Mouse (Mus musculus) hematopoietic stem cell, adult 5-6 weeks (primary cell): Measurements from ENCODE around the gene Spsb4. TPM values are rescaled to one million over a fixed set of nuclear protein-coding genes. Genes with fewer than 3 reads are reported as not detected.

Experiments used
- ATAC-seq, 2 experiments: fragments of 125-278 bp in 1 of 2; replicated peaks in 1 of 2; 2 replicates each; pipeline ENCODE4 v1.8.0; 2016 to 2017; ENCODE audit warnings: inconsistent platforms in 2 of 2, mild to moderate bottlenecking in 2 of 2, moderate number of reproducible peaks in 2 of 2, low read depth in 1 of 2, moderate TSS enrichment in 1 of 2; ENCODE audit not compliant: low FRiP score in 2 of 2, poor library complexity in 2 of 2, severe bottlenecking in 2 of 2, insufficient read depth in 1 of 2, low TSS enrichment in 1 of 2
- total RNA-seq: library from RNA; stranded (forward); fragments of 172-1452, 232-1000 nt; gene quantifications from 2 replicates; pipeline ENCODE4 v1.2.3, GENCODE M21; 2017

Spsb4 gene
- total RNA-seq, 1 experiment from 2014 or later, result 3.7 TPM

DNA sequence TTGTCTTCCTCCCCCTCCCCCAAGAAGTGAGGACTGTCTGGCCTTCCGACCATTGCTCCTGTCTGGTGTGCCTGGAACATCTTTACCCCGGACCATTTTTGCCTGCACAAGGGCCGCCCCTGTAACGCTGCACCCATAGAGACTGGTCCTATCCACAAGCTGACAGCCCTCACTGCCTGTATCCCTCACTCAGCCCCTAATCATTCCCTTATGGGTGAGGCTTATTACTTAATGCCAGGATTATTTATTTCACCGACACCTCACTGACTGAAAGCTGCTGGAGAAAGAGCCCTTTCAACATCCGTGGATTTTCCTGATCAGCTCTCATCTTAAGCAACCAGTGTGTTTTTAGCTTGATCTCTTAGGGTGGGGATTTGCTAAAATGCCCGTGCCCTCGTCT is 55.9 kb downstream of the Spsb4 start:
- ATAC-seq, result no peak

DNA sequence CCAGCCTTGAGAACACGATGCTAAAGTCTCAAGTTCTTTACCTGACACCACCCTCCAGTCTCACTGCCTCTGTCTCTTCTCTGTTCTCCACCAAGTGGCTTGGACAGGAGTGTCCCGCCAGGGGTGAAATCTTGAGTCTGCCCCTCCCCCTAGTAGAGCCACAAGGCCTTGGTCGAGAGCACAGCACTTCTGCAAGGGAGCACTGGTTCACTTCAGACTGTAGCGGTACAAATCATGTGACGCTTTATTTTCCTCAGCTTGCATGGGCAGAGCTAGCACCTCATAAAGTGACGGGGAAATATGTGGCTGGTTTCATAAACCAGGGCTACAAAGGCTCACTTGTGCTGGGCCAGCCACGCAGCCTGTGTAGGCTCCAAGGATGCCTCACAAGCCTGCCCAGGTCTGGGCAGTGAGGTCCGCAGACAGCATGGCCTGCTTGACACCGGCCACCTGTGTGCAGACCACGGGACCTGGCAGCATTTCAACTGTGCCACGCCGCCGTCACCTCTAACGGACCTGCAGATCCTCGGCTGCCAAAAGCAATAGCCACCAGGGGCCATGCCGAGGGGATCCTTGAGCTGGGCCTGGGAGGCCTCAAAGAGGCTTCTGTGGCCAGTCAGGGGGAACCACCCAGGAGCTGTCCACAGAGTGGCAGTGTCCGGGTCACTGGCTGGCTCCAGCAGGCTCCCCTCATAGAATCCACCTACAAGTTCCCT is 56.5 kb downstream of the Spsb4 start:
- ATAC-seq, result no peak

DNA sequence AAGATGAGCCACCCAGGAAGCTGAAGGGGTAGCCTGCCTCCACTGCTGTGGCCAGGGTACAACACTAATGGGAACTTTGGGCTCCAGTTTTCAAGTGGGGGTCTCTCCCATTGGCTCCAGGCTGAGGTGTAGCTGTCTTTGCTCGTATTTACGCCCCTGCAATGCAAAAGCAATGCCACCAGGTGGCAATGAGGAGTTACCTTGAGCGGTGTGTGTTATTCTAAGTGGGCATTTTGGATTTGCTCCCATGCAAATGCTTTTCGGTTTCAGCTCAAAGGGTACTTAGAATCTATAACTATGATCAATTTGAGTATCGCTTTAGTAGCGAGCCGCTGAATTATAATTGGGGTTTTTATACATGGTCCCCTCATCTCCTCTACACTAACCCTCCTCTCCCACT is 57.6 kb downstream of the Spsb4 start:
- ATAC-seq, result peak; percentile 54 to 58; a peak in 2 of 4 replicates

DNA sequence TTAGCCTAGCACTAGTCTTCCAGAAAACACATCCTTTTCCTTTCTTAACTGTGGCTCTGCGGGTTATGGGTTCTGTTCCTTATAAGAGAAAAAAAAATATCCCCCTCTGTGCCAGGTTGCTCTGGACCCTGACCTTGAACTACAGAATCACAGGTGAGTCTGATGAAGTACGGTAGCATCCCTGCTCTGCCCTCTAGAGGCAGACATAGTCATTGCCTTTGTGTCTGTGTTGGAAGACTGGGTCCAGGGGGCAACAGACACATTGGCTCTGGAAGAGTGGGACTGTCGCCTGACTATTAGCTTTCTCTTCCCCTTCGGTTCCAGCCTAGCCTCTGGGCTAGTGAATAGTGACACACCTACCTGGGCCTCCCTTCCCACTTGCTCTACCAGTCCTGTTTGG is 58.4 kb downstream of the Spsb4 start:
- peak; percentile 44 to 51 for ATAC-seq

DNA sequence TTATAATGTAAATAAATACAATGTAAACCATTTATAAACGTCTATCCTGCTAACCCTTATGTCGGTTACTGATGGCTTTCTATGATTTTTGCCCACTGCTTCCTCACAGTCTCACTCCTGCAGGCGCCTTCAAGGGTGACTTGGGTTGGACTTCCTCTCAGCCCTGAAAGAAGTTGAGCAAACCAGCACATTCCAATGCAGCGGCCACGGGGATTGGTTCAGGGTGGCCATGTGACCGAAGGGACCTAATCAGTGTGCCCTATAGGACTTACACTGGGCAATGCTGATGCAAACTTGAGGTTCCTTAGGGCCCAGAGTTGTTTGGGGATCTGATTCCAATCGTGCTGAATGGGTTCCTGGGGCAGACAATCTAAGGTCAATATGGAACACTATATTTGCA is 59.2 kb downstream of the Spsb4 start:
- peak in 1 of 2 experiments; percentile 27; a peak in 1 of 4 replicates for ATAC-seq

DNA sequence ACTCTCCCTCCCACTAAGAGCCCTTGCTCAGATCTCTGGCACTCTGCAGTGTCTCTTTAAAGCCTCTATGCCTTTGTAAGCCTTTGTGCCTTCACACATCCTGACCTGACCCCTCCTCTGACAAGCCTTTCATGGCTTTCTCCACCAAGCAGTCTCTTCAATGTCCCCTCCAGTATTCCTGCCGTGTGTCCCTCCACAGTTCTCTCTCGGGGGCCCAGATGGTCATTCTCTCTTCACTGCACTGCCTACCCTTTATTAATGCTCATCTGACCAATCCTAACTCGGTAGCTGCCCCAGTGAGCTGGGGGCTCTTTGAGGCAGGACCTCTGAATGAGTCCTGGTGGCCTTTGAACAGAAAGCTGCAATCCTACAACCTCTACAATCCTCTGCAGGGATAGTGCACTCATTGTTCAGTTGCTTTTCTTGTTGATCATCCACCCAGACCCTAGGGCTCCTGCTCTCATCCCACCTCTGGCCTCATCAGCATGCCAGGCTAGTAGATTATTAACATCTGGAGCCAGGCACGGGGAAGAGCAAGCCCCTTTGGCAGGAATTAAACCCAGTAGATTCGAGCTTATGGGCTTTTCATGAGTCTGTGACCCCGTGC is 60.5 kb downstream of the Spsb4 start:
- no peak for ATAC-seq

DNA sequence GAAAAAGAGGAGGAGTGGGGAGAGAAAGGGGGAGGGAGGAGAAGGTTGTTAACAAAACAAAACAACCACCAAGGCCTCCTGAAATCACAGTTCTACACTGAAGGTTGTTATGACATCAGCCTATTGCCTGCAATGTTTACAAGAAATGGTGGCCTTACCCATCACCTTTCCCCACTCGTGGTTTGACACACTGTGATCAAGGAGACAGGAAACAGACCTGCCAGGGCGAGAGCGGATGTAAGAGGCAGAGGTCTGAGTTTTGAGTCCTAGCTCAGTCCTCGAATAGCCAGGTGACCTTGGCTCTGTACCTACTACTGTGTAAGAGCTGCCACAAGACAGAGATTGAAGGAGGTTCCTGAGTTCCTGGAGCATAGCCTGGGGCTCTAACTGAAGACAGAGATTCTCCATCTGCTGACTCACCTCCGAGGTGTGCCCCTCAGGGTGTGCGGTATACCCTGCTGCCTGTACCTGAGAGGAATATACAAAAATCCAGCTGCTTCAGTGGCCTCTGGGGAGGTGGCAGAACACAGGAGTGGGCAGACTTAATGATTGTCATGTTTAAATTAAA is 61.3 kb downstream of the Spsb4 start:
- ATAC-seq, result no peak

DNA sequence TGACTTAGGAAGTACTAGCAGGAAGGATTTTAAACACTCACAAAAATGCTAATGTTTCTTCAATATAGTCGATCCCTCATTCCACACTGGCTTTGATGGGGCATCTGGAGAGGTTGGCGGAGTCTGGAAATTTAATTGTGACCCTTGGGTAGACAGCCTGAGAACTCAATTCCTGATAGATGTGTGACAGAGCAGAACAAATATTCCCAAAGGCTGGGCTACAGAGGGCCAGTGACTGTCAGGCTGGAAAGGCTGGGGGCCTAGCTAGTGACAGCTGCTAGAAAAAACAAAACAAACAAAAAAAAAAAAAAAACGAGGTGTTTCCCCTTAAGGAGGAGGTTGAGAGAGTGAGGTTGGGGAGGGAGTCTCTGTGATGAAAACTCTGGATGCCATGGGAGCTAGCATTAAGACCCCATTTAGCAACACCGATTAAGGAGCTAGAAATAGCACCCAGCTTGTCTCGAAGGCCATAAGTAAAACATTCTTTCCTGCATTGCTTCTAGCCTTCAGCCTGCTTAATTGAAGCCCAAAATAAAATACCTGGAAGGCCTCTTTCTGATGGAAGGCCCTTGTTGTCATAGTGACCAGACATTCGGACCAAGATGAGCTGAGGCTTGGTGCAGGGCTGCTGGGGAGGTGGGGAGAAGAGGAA is 61.9 kb downstream of the Spsb4 start:
- ATAC-seq, result no peak

DNA sequence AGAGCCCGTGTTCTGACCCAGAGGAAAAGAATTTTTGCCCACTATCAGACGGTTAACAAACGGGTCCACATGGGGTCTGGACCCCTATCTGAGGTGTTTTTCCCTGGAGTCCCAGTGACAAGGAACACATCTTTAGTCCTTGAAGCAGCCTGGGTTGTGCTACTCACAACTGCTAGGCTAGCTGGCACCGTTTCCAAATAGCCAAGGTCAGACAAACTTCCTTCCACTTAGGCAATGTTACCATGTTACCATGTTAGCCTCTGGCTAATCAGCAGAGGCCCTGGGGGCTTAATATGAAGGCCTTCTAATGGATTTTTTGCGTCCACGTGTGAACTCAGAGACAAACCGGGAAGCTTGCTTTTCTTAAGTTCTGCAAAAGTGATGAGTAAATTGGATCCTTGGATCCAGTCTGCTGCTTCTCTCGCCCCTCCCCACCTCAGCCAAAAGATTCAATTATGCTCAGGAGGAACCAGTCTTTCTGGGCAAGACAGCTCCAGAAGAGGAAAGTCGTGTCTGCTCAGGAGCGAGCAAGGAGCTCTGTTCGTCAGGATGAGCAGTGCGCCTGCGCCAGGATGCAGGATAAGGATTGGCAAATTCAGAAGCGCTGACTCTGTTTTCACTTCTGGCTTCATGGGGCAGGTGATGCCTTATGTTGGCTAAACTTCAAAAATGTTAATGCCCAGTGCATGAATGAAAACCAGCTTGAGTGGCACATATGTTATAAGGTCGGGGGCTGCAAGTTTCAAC is 64.4 kb downstream of the Spsb4 start:
- no peak for ATAC-seq

DNA sequence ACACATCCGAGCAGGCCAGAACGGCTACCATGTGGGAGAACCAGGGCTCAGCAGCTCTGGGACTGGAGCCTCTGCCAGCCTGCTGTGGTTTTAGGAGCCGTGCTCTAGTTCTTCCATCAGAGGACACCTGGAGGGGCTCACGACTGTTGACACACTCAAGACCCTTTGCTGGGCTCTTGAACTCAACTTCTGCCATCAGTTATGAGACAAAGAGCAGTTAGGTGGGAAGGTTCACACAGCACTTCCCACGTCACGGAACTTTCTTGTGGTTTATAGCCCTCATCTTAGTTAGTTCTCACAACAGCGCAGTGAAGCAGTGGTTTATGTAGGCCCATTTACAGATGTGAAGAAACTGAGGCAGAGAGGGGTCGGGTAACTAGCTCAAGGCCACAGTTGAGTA is 65.2 kb downstream of the Spsb4 start:
- no peak for ATAC-seq

DNA sequence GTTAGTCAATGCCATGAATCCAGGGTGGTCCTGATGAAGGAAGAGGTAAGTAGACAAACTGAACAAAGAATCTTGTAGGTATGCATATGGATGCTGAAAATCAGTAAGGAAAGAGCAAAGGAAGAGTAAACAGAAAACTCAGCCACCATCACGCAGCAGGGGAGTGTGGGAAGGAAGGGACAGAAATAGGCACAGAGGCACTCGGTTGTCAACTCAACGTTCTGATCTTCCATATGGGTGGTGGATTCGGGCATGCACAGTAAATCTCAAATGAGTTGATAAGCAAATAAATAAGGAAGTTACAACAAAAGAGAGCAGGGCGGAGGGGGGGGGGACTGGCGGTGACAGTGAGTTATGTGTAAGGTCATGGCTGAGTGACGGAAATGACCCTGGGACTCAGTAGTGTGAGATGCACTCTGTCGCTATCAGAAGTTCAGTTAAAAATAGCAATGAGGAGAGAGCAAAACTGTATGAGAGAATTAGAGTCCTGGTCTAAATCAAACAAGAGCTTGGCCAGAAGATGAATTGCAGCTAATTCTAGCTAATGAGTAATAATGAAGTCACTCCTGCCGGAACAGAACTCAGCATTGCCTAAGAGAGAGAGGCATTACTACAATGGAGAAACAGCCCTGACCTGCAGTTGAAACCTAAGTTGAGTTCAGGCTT is 66.2 kb downstream of the Spsb4 start:
- ATAC-seq, result peak; percentile 50 to 75; a peak in 3 of 4 replicates

DNA sequence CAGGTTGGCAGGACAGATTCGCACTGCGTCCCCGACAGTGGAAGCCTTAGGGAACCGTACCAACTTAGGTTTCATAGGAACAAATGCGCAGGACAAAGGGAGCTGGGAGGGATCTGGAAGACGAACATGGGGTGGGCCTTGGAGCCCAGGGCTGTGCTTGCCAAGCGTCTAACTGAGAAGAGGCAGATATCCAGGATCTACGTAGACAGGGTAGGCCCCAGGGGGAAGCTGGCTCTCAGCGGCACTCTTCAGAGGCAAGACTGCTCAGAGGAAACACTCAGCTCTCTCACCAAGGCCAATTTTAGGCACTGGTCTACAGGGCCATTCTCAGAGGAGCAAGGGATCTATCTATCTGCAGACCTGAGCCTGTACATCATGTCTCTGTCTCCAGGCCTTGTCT is 69.1 kb downstream of the Spsb4 start:
- no peak for ATAC-seq

DNA sequence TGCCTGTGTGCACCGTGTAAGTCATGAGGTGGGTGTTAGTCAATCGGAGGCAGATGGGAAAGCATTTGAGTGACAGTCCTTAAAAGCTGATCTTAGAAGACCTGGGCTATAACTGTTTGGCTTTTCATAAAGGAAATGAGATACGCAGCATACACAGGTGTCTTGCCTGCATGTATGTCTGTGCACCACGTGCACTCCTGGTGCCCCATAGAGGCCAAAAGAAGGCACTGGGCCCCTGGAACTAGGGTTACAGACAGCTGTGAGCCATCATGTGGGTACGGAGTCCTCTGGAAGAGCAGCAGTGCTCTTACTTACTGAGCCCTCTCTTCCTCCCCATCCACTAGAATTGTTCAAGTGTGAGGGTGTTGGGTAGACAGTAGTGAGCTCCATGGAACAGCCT is 70.1 kb downstream of the Spsb4 start:
- ATAC-seq, result no peak

DNA sequence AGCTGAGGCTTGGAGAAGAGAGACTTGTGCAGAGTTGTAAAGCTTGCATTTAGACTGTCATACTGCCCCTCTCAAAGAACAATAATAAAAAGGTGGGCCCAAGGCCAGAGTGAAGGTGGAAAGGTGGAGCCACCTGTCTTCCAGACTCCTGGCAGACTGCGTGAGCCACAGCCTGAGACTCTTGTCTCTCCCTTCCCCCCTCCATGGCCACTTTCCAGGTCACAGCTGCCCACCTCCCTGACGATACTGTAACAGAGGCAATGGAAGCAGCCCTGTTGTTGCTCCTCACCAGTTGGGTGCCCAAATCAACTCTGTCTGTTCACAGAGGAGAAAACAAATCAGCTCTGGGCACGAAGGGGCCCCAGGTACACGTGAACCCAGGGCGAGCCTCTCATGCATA is 71.5 kb downstream of the Spsb4 start:
- ATAC-seq, result no peak

DNA sequence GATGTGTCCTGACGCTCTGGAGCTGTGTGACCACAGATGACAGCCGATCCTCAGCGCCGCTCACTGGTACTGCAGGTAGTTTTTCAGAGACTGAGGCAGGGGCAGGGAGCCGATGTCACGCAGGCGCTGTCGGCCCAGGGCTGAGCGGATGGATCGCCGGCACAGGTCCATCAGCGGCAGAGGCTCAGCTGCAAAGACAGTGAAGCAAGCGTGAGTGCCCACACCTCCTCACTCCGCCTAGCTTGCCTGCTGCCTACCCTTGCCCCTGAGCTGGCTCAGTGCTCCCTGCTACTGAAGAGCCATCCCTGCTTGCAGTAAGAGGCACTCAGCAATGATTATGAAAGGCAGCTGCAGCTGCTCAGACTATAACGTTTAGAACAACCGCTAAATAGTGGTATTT is 74.1 kb downstream of the Spsb4 start:
- no peak for ATAC-seq

DNA sequence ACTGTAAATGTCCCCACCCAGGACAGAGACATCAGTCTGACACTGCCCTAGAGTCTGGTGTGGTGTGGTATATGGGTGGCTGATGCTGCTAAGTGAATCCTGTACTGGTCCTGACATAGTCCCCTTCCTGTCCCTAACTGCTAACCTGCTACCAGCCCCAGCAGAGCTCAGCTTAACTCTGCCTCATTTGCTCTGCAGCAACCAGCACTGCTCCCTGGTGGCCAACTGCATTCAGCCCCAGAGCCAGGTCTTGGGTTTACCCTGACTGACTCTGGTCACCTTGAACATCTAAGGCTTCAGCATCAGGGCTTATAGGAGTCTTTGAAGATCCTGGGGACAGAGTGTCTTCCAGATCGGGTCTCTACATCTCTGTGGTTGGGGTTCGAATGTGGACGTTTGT is 75.7 kb downstream of the Spsb4 start:
- ATAC-seq, result peak; percentile 29 to 67; a peak in 2 of 4 replicates

DNA sequence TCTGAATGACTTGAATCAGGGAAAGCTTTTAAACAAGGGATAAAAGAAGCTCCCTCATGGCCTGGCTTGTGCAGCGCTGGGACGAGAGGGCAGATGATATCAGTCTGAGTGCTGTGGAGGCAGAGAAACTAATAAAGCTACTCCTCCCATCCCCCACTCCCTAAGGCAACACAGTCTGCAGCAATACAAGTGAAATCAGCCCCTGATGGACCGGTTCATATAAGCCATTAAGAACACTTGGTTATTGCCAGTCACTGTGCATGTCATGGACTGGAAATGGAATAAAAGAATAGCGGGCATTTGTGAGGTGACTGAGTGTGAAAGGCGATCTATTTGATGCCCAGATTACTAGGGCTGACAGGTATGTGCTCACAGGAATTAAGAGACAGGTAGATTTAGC is 79.8 kb downstream of the Spsb4 start:
- ATAC-seq, result no peak
